Mouse (Mus musculus): ENCODE results near the gene Nfia.

Nfia gene

GRCm38 (mm10) chr4:98126003-98126677 is 353.6 kb downstream of the Nfia start:
- no peak for DNase-seq (ENCODE audit: low spot score in 2 of 2)

- DNase-seq (ENCODE audit: low spot score in 2 of 2), result no peak
These were observed 358.3 kb downstream of the Nfia start for GRCm38 (mm10) chr4:98130798-98131197.

- DNase-seq (ENCODE audit: low spot score in 2 of 2), result no peak
These were observed 361.5 kb downstream of the Nfia start for GRCm38 (mm10) chr4:98134027-98134426.

- no peak for DNase-seq (ENCODE audit: low spot score in 2 of 2)
These were observed 363.5 kb downstream of the Nfia start for GRCm38 (mm10) chr4:98136072-98136471.

GRCm38 (mm10) chr4:98142879-98143436 is 370.4 kb downstream of the Nfia start:
- no peak for DNase-seq (ENCODE audit: low spot score in 2 of 2)

- no peak for DNase-seq (ENCODE audit: low spot score in 2 of 2)
These were observed 378.0 kb downstream of the Nfia start for GRCm38 (mm10) chr4:98150576-98150975.

GRCm38 (mm10) chr4:98157921-98158320 is 385.4 kb downstream of the Nfia start:
- DNase-seq (ENCODE audit: low spot score in 2 of 2), result no peak

- DNase-seq (ENCODE audit: low spot score in 2 of 2), result no peak
These were observed 393.8 kb downstream of the Nfia start for GRCm38 (mm10) chr4:98166379-98166778.

All from right cerebral cortex, postnatal 36 days (tissue).